Mouse (Mus musculus) myocyte (in vitro differentiated cells): ENCODE data around the gene Plekhh2. TPM values are rescaled to one million over a fixed set of nuclear protein-coding genes. Genes with fewer than 3 reads are reported as not detected.

Experiments
- H3K27me3 ChIP-seq: one replicate; pipeline ENCODE4 v1.6.1; 2011; ENCODE audit not compliant: control insufficient read depth, insufficient read depth, insufficient read length
- H3K36me3 ChIP-seq: one replicate; pipeline ENCODE4 v1.6.1; 2011; ENCODE audit not compliant: control insufficient read depth, insufficient read depth
- H3K4me2 ChIP-seq: one replicate; pipeline ENCODE4 v1.6.1; 2011; ENCODE audit warnings: low read depth, control low read depth
- H3K4me3 ChIP-seq: one replicate; pipeline ENCODE4 v1.5.1; 2011; ENCODE audit warnings: mild to moderate bottlenecking, control low read depth, moderate library complexity
- H3K79me2 ChIP-seq: one replicate; pipeline ENCODE4 v1.6.1; 2011; ENCODE audit not compliant: control insufficient read depth, insufficient read depth
- H3ac ChIP-seq: one replicate; pipeline ENCODE4 v1.6.1; 2011; ENCODE audit not compliant: control insufficient read depth, insufficient read length
- CEBPB ChIP-seq: IDR thresholded peaks from 2 replicates; pipeline ENCODE4 v1.6.1; 2011; ENCODE audit warnings: mild to moderate bottlenecking, moderate library complexity; ENCODE audit not compliant: poor library complexity, insufficient read depth, severe bottlenecking
- E2F4 ChIP-seq: IDR thresholded peaks from one replicate; pipeline ENCODE4 v1.6.1; 2011; ENCODE audit warnings: mild to moderate bottlenecking, control low read depth, moderate library complexity; ENCODE audit not compliant: insufficient read depth
- MAX ChIP-seq: IDR thresholded peaks from one replicate; pipeline ENCODE4 v1.6.1; 2011; ENCODE audit warnings: low read depth, mild to moderate bottlenecking, control low read depth
- MYOD1 ChIP-seq, 3 experiments: IDR thresholded peaks; one replicate each; pipeline ENCODE4 v1.6.1; 2011; ENCODE audit warnings: control low read depth in 2 of 3, low read depth in 2 of 3, mild to moderate bottlenecking in 2 of 3, moderate library complexity in 1 of 3; ENCODE audit not compliant: insufficient read length in 2 of 3, control insufficient read depth in 1 of 3
- MYOG ChIP-seq, 3 experiments: IDR thresholded peaks; one replicate each; pipeline ENCODE4 v1.6.1; 2011; ENCODE audit warnings: control low read depth in 2 of 3, low read depth in 2 of 3, mild to moderate bottlenecking in 2 of 3; ENCODE audit not compliant: insufficient read length in 2 of 3, control insufficient read depth in 1 of 3, insufficient read depth in 1 of 3
- POLR2A ChIP-seq: IDR thresholded peaks from one replicate; pipeline ENCODE4 v1.6.1; 2011; ENCODE audit warnings: low read depth, mild to moderate bottlenecking, control low read depth, moderate library complexity; ENCODE audit not compliant: insufficient read length
- POLR2AphosphoS2 ChIP-seq: IDR thresholded peaks from one replicate; pipeline ENCODE4 v1.6.1; 2011; ENCODE audit warnings: low read depth, control low read depth; ENCODE audit not compliant: insufficient read length
- REST ChIP-seq: IDR thresholded peaks from one replicate; pipeline ENCODE4 v1.6.1; 2011; ENCODE audit warnings: mild to moderate bottlenecking, control low read depth, moderate library complexity; ENCODE audit not compliant: insufficient read depth, insufficient read length
- SRF ChIP-seq: IDR thresholded peaks from one replicate; pipeline ENCODE4 v1.6.1; 2011; ENCODE audit warnings: low read depth; ENCODE audit not compliant: control insufficient read depth, insufficient read length
- TCF12 ChIP-seq: IDR thresholded peaks from one replicate; pipeline ENCODE4 v1.6.1; 2011; ENCODE audit warnings: mild to moderate bottlenecking, control low read depth; ENCODE audit not compliant: poor library complexity, insufficient read depth, severe bottlenecking
- TCF3 ChIP-seq: IDR thresholded peaks from one replicate; pipeline ENCODE4 v1.6.1; 2011; ENCODE audit warnings: low read depth, control low read depth; ENCODE audit not compliant: insufficient read length
- USF1 ChIP-seq: IDR thresholded peaks from one replicate; pipeline ENCODE4 v1.6.1; 2011; ENCODE audit warnings: low read depth, mild to moderate bottlenecking, control low read depth, moderate library complexity
- polyA plus RNA-seq: library from polyadenylated mRNA; unstranded; fragments of >200 nt; fragmentation: generic; extraction: Trizol; gene quantifications from one replicate; pipeline ENCODE4 v1.2.1, GENCODE M21; 2012; ENCODE audit warnings: missing spikeins

Gene Plekhh2
- polyA plus RNA-seq, 1 experiment = 6.4 TPM

DNA sequence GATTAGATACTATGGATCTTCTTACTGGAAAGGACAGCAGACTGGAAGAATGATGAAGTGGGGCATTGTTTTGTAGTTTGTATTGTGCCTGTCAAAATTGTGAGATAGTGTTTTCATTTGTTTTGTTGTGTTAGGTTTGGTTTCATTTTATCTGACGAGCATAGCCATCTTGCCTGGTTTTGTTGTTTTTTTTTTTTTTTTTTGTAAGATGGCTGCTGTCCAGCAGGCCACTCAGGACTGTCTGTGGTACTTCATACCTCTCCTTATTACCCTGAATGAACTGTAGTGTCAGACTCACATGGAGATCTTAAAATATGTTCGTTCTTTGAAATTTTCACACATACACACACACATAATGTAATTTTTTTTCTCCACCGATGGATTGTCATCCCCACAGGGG is 9.4 kb upstream of the Plekhh2 start:
- Histone ChIP-seq H3K4me3 (no peak overlapping the region), H3ac (no peak overlapping the region), H3K27me3 (no peaks in the 10 kb centered on the region), H3K79me2 (no peaks in the 10 kb centered on the region), H3K36me3 (no peaks in the 10 kb centered on the region), H3K4me2 (peak overlapping the region; percentile 49)
- TF ChIP-seq POLR2AphosphoS2 (no peak), MYOG (IDR thresholded peaks at IDR 0.05; ENCODE audit: control insufficient read depth in 1 of 3, insufficient read depth in 1 of 3, insufficient read length in 2 of 3, low read depth in 2 of 3) (no peak), SRF (no peak), E2F4 (no peak), POLR2A (no peak), MYOD1 (IDR thresholded peaks at IDR 0.05; ENCODE audit: control insufficient read depth in 1 of 3, insufficient read length in 2 of 3, low read depth in 2 of 3) (no peak), TCF3 (no peak), TCF12 (no peak), CEBPB (no peak), MAX (no peak), REST (no peak), USF1 (no peak)

DNA sequence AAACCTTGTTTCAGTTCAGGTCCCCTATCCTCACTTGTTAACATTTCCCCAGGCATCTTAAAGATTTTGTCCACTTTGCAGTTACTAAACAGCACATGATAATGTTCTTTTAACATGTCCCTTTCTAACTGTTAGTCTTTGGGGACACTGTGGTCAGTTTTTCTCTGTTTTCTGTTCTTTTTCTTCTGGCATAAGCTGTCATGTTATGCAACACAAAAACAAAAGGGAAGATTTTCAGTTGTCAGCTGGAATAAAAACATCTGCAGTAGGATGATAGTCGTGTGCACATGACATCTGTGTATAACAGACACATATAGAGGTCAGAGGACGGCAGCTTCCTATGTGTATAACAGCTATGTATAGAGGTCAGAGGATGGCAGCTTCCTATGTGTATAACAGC is 5.8 kb upstream of the Plekhh2 start:
- Histone ChIP-seq H3K79me2 (no peaks in the 10 kb centered on the region), H3K27me3 (no peaks in the 10 kb centered on the region), H3ac (no peak overlapping the region)

DNA sequence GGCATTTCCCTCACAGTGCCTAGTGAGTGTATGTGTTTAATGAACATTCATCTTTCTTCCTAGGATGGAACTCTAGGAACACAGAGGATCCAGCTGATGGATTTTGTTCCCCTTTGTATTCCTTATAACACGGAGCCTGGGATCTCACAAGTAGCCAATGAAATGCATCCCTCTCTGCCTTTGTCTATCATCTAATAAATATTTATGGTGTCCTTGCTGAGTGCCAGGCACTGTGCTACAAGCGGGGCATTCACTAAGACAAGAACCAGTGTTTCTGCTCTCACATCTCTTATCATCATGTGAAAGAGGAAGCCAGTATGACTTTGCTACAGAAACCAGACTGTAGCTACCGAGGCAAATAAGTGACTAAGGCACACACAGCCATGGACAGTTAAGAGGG is 3.0 kb upstream of the Plekhh2 start:
- H3K27me3 ChIP-seq = no peaks in the 10 kb centered on the region
- H3K4me3 ChIP-seq = no peak overlapping the region
- H3K36me3 ChIP-seq = no peaks in the 10 kb centered on the region
- TF ChIP-seq TCF12 (no peak), USF1 (no peak), MYOD1 (IDR thresholded peaks at IDR 0.05; ENCODE audit: control insufficient read depth in 1 of 3, insufficient read length in 2 of 3, low read depth in 2 of 3) (no peak), SRF (no peak), REST (no peak), POLR2A (no peak), POLR2AphosphoS2 (no peak), MYOG (IDR thresholded peaks at IDR 0.05; ENCODE audit: control insufficient read depth in 1 of 3, insufficient read depth in 1 of 3, insufficient read length in 2 of 3, low read depth in 2 of 3) (no peak), MAX (no peak), TCF3 (no peak), CEBPB (no peak), E2F4 (no peak)
- peaks cover 11% of the 10 kb centered on the region for H3K79me2 ChIP-seq
- no peak overlapping the region for H3K4me2 ChIP-seq
- no peak overlapping the region for H3ac ChIP-seq

More for the DNA sequence above, 5.8 kb upstream of the Plekhh2 start:
- TF ChIP-seq MYOG (IDR thresholded peaks at IDR 0.05; ENCODE audit: control insufficient read depth in 1 of 3, insufficient read depth in 1 of 3, insufficient read length in 2 of 3, low read depth in 2 of 3) (no peak), TCF12 (no peak), POLR2A (no peak), POLR2AphosphoS2 (no peak)
- Histone ChIP-seq H3K4me2 (no peak overlapping the region), H3K36me3 (no peaks in the 10 kb centered on the region), H3K4me3 (no peak overlapping the region)

DNA sequence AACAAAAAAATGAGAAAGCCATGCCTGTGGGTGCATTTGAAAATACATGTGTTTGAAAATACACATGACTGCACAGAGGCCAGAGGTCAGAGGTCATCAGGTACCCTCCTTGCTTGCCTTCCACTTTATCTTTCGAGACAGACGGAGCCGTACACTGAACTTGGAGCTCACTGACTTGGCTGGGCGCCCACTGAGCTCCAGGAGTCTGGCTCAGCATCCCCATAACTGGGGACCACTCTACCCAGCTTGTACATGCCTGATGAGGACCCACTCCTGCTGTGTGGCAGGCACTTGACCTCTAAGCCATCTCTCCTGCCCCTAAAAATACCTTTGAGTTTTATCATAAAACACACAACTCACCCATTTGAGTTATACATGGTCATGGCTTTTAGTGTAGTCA is 2.5 kb upstream of the Plekhh2 start:
- Histone ChIP-seq H3ac (no peak overlapping the region), H3K4me2 (no peak overlapping the region), H3K36me3 (no peaks in the 10 kb centered on the region), H3K79me2 (peaks cover 11% of the 10 kb centered on the region), H3K27me3 (no peaks in the 10 kb centered on the region), H3K4me3 (no peak overlapping the region)
- TF ChIP-seq MAX (no peak), TCF3 (no peak), REST (no peak), SRF (no peak)

DNA sequence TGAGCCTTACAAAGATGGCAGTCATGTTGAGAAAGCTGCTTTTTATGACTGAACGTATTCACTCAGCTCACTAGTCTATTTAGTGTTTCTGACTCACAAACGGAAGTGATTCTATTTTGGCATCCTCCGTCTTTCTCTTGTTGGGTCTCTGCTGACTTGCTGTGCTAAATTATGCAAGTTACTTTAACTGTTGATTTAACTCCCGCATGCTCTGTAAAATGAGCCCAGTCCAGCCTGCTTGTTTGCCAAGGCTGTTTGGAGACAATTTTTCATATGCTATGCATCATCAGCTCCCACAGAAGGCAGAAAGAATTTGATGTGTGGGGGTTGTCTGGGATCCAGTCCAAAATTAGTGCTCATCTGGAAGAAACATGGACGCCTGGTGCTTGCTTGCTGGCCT is 1.3 kb upstream of the Plekhh2 start:
- H3K79me2 ChIP-seq = peaks cover 11% of the 10 kb centered on the region
- no peaks in the 10 kb centered on the region for H3K36me3 ChIP-seq
- H3K4me2 ChIP-seq = peak overlapping the region; percentile 100
- no peak overlapping the region for H3ac ChIP-seq
- TF ChIP-seq TCF12 (no peak), USF1 (no peak), MAX (no peak), CEBPB (no peak), REST (no peak), TCF3 (no peak), POLR2A (no peak), POLR2AphosphoS2 (no peak), MYOG (IDR thresholded peaks at IDR 0.05; ENCODE audit: control insufficient read depth in 1 of 3, insufficient read depth in 1 of 3, insufficient read length in 2 of 3, low read depth in 2 of 3) (no peak), E2F4 (no peak), SRF (no peak), MYOD1 (IDR thresholded peaks at IDR 0.05; ENCODE audit: control insufficient read depth in 1 of 3, insufficient read length in 2 of 3, low read depth in 2 of 3) (no peak)
- H3K4me3 ChIP-seq = peak overlapping the region; percentile 70
- no peaks in the 10 kb centered on the region for H3K27me3 ChIP-seq
